Mouse (Mus musculus) midbrain, embryonic 16.5 days (tissue): ENCODE results near the gene Appbp2. TPM values are rescaled to one million over a fixed set of nuclear protein-coding genes. Genes with fewer than 3 reads are reported as not detected.

Source experiments
- ATAC-seq: fragments of 200-750 bp; cut with Nextera tagmentation; 2 replicates; pipeline ENCODE4 v1.8.0; 2017; ENCODE audit warnings: moderate TSS enrichment
- H3K27ac ChIP-seq: fragments of 300-500 bp; sonication (generic); 2 replicates; pipeline ENCODE4 v1.5.1; 2014; ENCODE audit warnings: mild to moderate bottlenecking, low read length, mixed read lengths
- H3K27me3 ChIP-seq: fragments of 300-500 bp; sonication (generic); 2 replicates; pipeline ENCODE4 v1.6.1; 2014; ENCODE audit warnings: low read depth, low read length, mixed read lengths; ENCODE audit not compliant: control insufficient read depth, insufficient read depth
- H3K36me3 ChIP-seq: fragments of 300-500 bp; sonication (generic); 2 replicates; pipeline ENCODE4 v1.6.1; 2014; ENCODE audit warnings: mild to moderate bottlenecking, low read length, moderate library complexity, mixed read lengths; ENCODE audit not compliant: control insufficient read depth, insufficient read depth
- H3K4me1 ChIP-seq: fragments of 300-500 bp; sonication (generic); 2 replicates; pipeline ENCODE4 v1.6.1; 2014; ENCODE audit warnings: mild to moderate bottlenecking, low read length, mixed read lengths; ENCODE audit not compliant: control insufficient read depth, insufficient read depth
- H3K4me2 ChIP-seq: fragments of 300-500 bp; sonication (generic); 2 replicates; pipeline ENCODE4 v1.6.1; 2014; ENCODE audit warnings: mild to moderate bottlenecking, low read length, mixed read lengths
- H3K4me3 ChIP-seq: fragments of 300-500 bp; sonication (generic); 2 replicates; pipeline ENCODE4 v1.5.1; 2014; ENCODE audit warnings: low read depth, mild to moderate bottlenecking, low read length, moderate library complexity, mixed read lengths
- H3K9ac ChIP-seq: fragments of 300-500 bp; sonication (generic); 2 replicates; pipeline ENCODE4 v1.6.1; 2014; ENCODE audit warnings: low read depth, low read length, mixed read lengths
- H3K9me3 ChIP-seq: fragments of 300-500 bp; sonication (generic); replicated peaks from 2 replicates; pipeline ENCODE4 v1.6.1; 2014; ENCODE audit warnings: mild to moderate bottlenecking, low read length, mixed read lengths; ENCODE audit not compliant: control insufficient read depth, poor library complexity, severe bottlenecking
- WGBS: fragments of 180-500 bp; shearing (Covaris S2); extraction: QIAGEN DNeasy Blood & Tissue Kit; methylation state at CpG from one replicate; pipeline ENCODE4 v1.1.7; 2014; 5-methylcytosine and 5-hydroxymethylcytosine counted together
- polyA plus RNA-seq: library from polyadenylated mRNA; unstranded; fragments of >200 nt; fragmentation: Nextera tagmentation; extraction: Ambion mirVana; gene quantifications from 2 replicates; pipeline ENCODE4 v1.2.1, GENCODE M21; 2015

The Appbp2 gene
- polyA plus RNA-seq, 1 experiment from 2014 or later: 44.5 TPM

DNA sequence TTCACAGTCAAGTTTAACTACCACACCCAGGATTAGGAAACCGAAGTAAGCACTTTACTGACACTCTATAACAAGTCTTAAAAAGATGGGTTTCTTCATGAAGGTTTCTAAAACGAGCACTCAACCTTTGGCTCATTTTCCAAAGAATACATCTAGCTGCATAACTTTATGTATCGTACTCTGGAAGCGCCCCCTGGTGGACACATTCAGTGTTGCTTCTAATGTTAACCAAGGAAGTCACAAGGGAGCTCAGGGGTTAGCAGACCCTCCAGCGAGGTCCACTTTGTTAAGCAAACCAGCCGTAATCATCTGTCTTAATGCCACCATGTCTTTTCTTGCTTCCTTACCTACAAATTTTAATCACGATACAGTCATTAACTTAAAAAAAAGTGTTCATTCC lies 26.3 kb upstream of the Appbp2 start:
- Histone ChIP-seq H3K4me2 (no peak overlapping the region), H3K27ac (no peak overlapping the region), H3K27me3 (no peaks in the 10 kb centered on the region), H3K36me3 (no peaks in the 10 kb centered on the region), H3K4me3 (no peak overlapping the region), H3K9ac (no peak overlapping the region), H3K9me3 (no peaks in the 10 kb centered on the region), H3K4me1 (no peaks in the 10 kb centered on the region)
- no peak for ATAC-seq
- 32% methylated on average over 7 of the region's 7 CpGs for WGBS

DNA sequence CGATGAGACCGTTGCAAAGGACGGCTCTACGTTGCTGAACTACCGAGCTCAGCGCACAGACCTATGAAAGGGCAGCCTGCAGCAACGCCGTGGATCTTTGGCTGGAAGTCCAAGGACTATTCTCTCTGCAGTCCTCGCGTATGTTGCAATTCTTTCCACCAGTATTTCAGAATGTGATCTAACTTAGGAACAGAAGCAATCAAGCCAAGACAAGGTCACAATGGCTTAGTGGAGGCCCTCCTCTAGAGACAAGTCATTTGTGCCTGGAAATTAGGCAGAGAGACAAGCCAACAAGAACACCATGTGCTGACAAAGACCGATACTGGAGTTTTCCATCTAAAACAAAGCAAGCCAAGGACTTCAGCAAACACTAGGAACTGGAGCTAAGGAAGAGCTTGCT lies 24.0 kb upstream of the Appbp2 start:
- no peak overlapping the region for H3K9ac ChIP-seq
- WGBS: 90% methylated on average over 11 of the region's 11 CpGs
- no peak for ATAC-seq

DNA sequence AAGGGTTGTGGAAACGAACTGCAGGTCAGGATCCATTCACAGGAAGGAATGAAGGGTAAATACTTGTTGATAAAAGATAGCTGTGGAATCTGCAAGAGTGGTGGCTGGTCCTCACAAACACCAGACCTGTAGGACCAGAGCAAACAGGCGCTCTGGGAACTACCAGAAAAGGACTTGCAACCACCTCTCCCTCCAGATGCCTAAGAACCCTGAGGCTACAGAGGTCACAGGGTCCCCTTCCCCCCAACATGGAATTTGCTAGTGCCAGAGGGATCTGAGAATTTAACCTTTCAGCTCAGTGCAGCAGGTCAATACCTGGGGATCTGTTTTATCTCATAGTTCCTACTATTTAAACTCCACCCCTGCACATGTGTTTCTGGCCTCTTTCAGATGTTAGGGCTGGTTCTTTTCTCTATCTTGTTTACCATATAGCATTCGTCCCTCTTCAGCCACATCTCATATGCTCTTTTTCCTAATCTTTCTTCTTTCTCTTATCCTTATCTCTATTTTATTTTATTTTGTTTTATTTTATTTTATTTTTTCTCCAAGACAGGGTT lies 20.6 kb upstream of the Appbp2 start:
- Histone ChIP-seq H3K36me3 (no peaks in the 10 kb centered on the region), H3K4me1 (no peaks in the 10 kb centered on the region), H3K4me3 (no peak overlapping the region), H3K27me3 (no peaks in the 10 kb centered on the region), H3K27ac (no peak overlapping the region), H3K9ac (no peak overlapping the region), H3K4me2 (no peak overlapping the region), H3K9me3 (no peaks in the 10 kb centered on the region)
- no peak for ATAC-seq
- 67% methylated on average over 3 of the region's 3 CpGs for WGBS

More for the DNA sequence above, 24.0 kb upstream of the Appbp2 start:
- Histone ChIP-seq H3K4me1 (no peaks in the 10 kb centered on the region), H3K27ac (no peak overlapping the region), H3K4me2 (no peak overlapping the region), H3K27me3 (no peaks in the 10 kb centered on the region), H3K9me3 (no peaks in the 10 kb centered on the region), H3K4me3 (no peak overlapping the region), H3K36me3 (no peaks in the 10 kb centered on the region)

DNA sequence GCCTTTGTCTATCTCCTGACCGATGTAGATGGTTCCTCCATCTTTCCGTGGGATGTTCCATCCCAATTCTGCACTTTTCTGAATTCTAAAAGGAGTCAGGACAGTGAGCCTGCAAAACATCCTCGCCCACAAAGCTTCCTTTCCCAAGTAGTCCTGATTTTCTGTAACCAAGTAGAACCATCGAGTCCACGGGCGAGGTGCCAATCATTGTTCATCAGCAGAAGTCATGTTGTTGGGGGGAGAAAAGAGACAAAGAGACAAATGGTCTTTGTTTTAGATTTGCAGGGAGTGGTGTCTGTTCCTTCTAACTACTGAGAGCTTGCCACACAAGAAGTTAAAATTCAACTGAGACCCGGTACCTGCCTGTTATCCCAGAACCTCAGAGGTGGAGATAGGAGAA lies 18.7 kb upstream of the Appbp2 start:
- no peak overlapping the region for H3K4me3 ChIP-seq
- no peak overlapping the region for H3K27ac ChIP-seq
- H3K4me2 ChIP-seq: no peak overlapping the region
- WGBS: 95% methylated on average over 7 of the region's 7 CpGs
- no peaks in the 10 kb centered on the region for H3K27me3 ChIP-seq
- ATAC-seq: no peak
- no peak overlapping the region for H3K9ac ChIP-seq
- H3K4me1 ChIP-seq: no peaks in the 10 kb centered on the region
- no peaks in the 10 kb centered on the region for H3K9me3 ChIP-seq
- H3K36me3 ChIP-seq: no peaks in the 10 kb centered on the region

DNA sequence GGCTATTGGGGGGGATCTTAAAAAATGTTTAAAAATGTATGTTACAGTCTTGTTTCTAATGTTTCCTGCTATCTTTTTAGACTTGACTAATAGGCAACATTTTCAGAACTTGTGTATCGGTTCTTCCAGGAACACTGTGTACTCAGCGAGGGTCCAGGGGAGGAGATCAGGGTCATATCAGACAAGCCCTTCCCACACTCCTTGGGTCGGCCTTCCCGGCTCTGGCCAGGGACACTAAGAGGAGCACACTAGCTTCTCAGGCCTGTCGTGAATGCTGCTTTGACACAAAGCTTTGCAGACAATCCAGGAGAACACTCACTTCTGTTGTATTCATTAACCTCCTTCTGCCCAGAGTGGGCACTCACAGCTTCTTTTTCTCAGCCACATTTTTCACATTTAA lies 18.1 kb upstream of the Appbp2 start:
- 74% methylated on average over 5 of the region's 5 CpGs for WGBS
- no peaks in the 10 kb centered on the region for H3K36me3 ChIP-seq
- no peak overlapping the region for H3K27ac ChIP-seq
- no peak for ATAC-seq
- H3K9me3 ChIP-seq: no peaks in the 10 kb centered on the region
- no peak overlapping the region for H3K9ac ChIP-seq
- H3K27me3 ChIP-seq: no peaks in the 10 kb centered on the region
- no peak overlapping the region for H3K4me3 ChIP-seq
- H3K4me1 ChIP-seq: no peaks in the 10 kb centered on the region
- H3K4me2 ChIP-seq: no peak overlapping the region

DNA sequence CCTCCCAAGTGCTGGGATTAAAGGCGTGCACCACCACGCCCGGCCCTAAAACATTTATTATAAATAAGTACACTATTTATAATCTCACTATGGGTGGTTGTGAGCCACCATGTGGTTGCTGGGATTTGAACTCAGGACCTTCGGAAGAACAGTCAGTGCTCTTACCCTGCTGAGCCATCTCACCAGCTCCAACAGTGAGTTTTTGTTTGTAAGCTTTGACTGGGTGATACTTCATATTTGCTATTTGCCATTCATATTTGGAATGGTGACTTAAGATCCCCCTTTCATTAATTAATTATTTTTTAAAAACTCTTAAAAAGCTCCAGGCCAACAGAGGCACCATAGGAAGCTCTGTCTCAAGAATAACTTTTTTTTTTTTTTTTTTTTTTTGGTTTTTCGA lies 17.0 kb upstream of the Appbp2 start:
- 85% methylated on average over 5 of the region's 5 CpGs for WGBS
- Histone ChIP-seq H3K9me3 (no peaks in the 10 kb centered on the region), H3K4me1 (no peaks in the 10 kb centered on the region), H3K27me3 (no peaks in the 10 kb centered on the region), H3K27ac (no peak overlapping the region), H3K4me3 (no peak overlapping the region), H3K36me3 (no peaks in the 10 kb centered on the region), H3K4me2 (no peak overlapping the region), H3K9ac (no peak overlapping the region)
- no peak for ATAC-seq

DNA sequence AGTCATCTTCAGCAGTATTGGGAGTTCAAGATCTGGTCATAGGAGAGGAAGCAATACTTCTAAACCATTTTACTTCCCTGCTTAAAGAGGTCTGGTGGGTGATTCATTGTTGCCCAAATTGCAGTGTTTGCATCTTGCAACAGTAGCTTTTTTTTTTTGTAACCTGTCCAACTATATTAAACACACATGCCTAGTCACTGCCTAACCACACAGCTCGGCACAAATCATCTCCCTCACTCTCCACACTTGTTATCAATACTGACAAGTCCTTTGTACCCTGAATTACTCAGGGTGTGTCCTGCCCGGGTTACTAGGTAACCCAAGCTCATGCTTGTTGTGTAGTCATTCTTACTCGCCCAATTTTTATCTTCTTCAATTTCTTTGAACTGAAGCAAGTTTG lies 15.5 kb upstream of the Appbp2 start:
- H3K9me3 ChIP-seq: no peaks in the 10 kb centered on the region
- H3K4me3 ChIP-seq: no peak overlapping the region
- ATAC-seq: no peak
- no peaks in the 10 kb centered on the region for H3K36me3 ChIP-seq
- no peak overlapping the region for H3K9ac ChIP-seq
- 56% methylated on average over 3 of the region's 3 CpGs for WGBS
- no peak overlapping the region for H3K4me2 ChIP-seq
- no peak overlapping the region for H3K27ac ChIP-seq
- no peaks in the 10 kb centered on the region for H3K27me3 ChIP-seq
- H3K4me1 ChIP-seq: no peaks in the 10 kb centered on the region

DNA sequence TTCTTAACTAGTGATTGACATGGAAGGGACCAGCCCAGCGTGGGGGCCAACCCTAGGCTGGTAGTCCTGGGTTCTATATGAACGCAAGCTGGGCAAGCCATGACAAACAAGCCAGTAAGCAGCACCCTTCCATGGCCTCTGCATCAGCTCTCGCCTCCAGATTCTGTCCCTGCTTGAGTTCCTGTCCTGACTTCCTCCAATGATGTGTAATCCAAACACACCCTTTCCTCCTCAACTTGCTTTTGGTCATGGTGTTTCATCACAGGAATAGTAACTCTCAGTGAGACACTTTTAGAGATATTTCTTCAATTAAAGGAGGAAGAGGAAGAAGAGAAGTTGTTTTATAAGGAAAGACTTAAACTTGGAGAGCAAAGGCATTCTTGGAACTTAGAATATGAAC lies 14.4 kb upstream of the Appbp2 start:
- Histone ChIP-seq H3K27me3 (no peaks in the 10 kb centered on the region), H3K4me1 (no peaks in the 10 kb centered on the region), H3K9me3 (no peaks in the 10 kb centered on the region), H3K9ac (no peak overlapping the region), H3K36me3 (no peaks in the 10 kb centered on the region), H3K27ac (no peak overlapping the region), H3K4me3 (no peak overlapping the region), H3K4me2 (no peak overlapping the region)
- no peak for ATAC-seq
- 84% methylated on average over 3 of the region's 3 CpGs for WGBS

DNA sequence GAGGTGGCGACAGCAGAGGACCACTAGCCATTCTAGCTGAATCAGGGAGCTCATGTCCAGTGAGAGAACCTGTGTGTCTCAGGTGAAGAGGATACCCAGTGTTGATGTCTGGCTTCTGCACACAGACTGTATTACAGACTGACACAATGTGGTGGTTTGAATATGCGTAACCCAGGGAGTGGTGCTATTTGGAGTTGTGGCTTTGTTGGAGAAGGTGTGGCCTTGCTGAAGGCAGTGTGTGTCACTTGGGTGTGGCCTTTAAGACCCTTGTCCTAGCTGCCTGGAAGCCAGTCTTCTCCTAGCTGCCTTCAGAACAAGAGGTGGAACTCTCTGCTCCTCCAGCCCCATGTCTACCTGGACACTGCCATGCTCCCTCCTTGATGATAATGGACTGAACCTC lies 13.2 kb upstream of the Appbp2 start:
- no peak overlapping the region for H3K27ac ChIP-seq
- no peak overlapping the region for H3K9ac ChIP-seq
- no peaks in the 10 kb centered on the region for H3K36me3 ChIP-seq
- no peaks in the 10 kb centered on the region for H3K9me3 ChIP-seq
- no peaks in the 10 kb centered on the region for H3K4me1 ChIP-seq
- H3K4me3 ChIP-seq: no peak overlapping the region
- no peaks in the 10 kb centered on the region for H3K27me3 ChIP-seq
- 94% methylated on average over 2 of the region's 2 CpGs for WGBS
- ATAC-seq: no peak
- no peak overlapping the region for H3K4me2 ChIP-seq

DNA sequence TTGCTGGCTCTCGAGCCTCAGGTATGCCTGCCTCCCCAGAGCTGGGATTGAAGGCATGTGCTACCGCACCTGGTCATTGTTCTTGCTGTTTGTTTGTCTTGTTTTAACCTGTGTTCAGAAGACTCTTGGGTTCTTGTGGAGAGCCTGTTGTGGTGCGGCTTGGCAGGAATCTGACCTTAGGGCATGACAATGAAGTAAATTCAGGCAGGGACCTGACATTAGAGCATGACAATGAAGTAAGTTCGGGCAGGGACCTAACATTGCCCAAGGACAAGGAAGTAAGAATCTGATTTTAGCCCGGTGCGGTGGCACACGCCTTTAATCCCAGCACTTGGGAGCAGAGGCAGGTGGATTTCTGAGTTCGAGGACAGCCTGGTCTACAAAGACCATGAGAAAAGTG lies 6.3 kb upstream of the Appbp2 start:
- Histone ChIP-seq H3K27me3 (no peaks in the 10 kb centered on the region), H3K9ac (no peak overlapping the region), H3K4me3 (no peak overlapping the region), H3K4me2 (no peak overlapping the region), H3K9me3 (no peaks in the 10 kb centered on the region), H3K4me1 (no peaks in the 10 kb centered on the region), H3K36me3 (no peaks in the 10 kb centered on the region), H3K27ac (no peak overlapping the region)
- no peak for ATAC-seq
- WGBS: 94% methylated on average over 8 of the region's 8 CpGs
